Mouse (Mus musculus) neural tube, embryonic 11.5 days (tissue): Measurements from ENCODE around the gene Satl1. TPM values are rescaled to one million over a fixed set of nuclear protein-coding genes. Genes with fewer than 3 reads are reported as not detected.

Experiments
- ATAC-seq: fragments of 200-750 bp; cut with Nextera tagmentation; 2 replicates; pipeline ENCODE4 v1.8.0; 2017; ENCODE audit warnings: moderate number of reproducible peaks, mild to moderate bottlenecking, moderate TSS enrichment, moderate library complexity; ENCODE audit not compliant: insufficient read depth, low FRiP score, low TSS enrichment
- DNase-seq: peaks from one replicate; pipeline ENCODE4 v3.0.0-alpha.2; 2015; ENCODE audit warnings: low spot score
- H3K27ac ChIP-seq: fragments of 300-500 bp; sonication (generic); 2 replicates; pipeline ENCODE4 v1.5.1; 2014; ENCODE audit warnings: low read depth, mild to moderate bottlenecking, low read length
- H3K27me3 ChIP-seq: fragments of 300-500 bp; sonication (generic); 2 replicates; pipeline ENCODE4 v1.6.1; 2014; ENCODE audit warnings: mild to moderate bottlenecking, low read length, mixed read lengths; ENCODE audit not compliant: control insufficient read depth, insufficient read depth
- H3K36me3 ChIP-seq: fragments of 300-500 bp; sonication (generic); 2 replicates; pipeline ENCODE4 v1.6.1; 2014; ENCODE audit warnings: mild to moderate bottlenecking, low read length, moderate library complexity, mixed read lengths; ENCODE audit not compliant: control insufficient read depth, insufficient read depth
- H3K4me1 ChIP-seq: fragments of 300-500 bp; sonication (generic); 2 replicates; pipeline ENCODE4 v1.6.1; 2014; ENCODE audit warnings: low read length, mixed read lengths; ENCODE audit not compliant: control insufficient read depth, insufficient read depth
- H3K4me2 ChIP-seq: fragments of 300-500 bp; sonication (generic); 2 replicates; pipeline ENCODE4 v1.6.1; 2014; ENCODE audit warnings: low read depth, mild to moderate bottlenecking, moderate library complexity
- H3K4me3 ChIP-seq: fragments of 300-500 bp; sonication (generic); 2 replicates; pipeline ENCODE4 v1.5.1; 2014; ENCODE audit warnings: low read depth, low read length
- H3K9ac ChIP-seq: fragments of 300-500 bp; sonication (generic); 2 replicates; pipeline ENCODE4 v1.6.1; 2014; ENCODE audit warnings: mild to moderate bottlenecking, low read length
- H3K9me3 ChIP-seq: fragments of 300-500 bp; sonication (generic); 2 replicates; pipeline ENCODE4 v1.6.1; 2016; ENCODE audit warnings: low read length; ENCODE audit not compliant: control insufficient read depth
- WGBS: fragments of 180-500 bp; shearing (Covaris S2); extraction: QIAGEN DNeasy Blood & Tissue Kit; methylation state at CpG from one replicate; pipeline ENCODE4 v1.1.7; 2014; 5-methylcytosine and 5-hydroxymethylcytosine counted together
- polyA plus RNA-seq: library from polyadenylated mRNA; unstranded; fragments of >200 nt; fragmentation: Nextera tagmentation; extraction: Ambion mirVana; gene quantifications from 2 replicates; pipeline ENCODE4 v1.2.1, GENCODE M21; 2014

Satl1 gene
- polyA plus RNA-seq, 1 experiment from 2014 or later: not detected

DNA sequence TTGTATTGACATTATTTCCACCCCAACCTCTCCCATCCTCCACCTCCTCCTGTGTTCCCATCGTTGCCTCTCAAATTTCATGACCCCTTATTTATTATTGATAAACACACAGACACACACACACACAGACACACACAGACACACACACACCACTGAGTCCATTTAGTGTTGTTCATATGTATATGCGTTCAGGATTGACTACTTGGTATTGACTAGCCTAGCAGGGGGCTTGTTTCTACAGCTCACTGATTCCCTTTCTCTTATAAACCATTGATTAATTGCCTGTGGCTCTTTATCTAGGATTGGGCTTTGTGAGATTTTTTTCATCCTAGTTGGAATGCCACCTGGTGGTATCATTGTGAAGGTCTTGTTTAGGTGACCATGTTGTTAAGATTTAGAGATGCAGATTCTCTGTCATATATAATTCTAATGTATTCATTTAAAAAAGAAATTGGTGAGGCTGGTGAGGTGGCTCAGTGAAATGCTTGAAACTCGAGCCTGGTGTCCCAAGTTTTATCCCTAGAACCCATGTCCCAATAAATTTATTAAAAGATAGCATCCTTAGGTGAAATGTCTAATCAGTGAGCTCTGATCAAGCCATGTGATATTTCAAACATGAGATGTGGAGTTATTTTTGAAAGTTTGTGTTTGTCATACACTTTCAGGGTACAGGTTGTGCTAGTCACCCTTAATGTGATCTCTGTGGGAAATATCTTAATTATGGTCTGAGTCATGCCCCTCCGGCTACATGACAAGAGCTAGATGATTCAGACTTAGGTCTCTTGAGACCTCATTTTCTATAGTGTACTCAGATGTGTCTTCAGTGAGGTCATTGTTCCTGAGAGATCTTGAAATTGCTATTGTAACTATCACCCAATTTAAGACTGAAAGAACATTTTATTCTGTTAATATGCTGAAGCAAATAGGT lies 58.8 kb downstream of the Satl1 start:
- DNase-seq (no peak), ATAC-seq (peak; percentile 65; the same call in 1 of the 2 replicates)
- Histone ChIP-seq H3K36me3 (no peaks in the 10 kb centered on the region), H3K9me3 (no peaks in the 10 kb centered on the region), H3K4me2 (no peak overlapping the region), H3K4me1 (no peaks in the 10 kb centered on the region), H3K27me3 (no peaks in the 10 kb centered on the region), H3K4me3 (no peak overlapping the region), H3K27ac (no peak overlapping the region), H3K9ac (no peak overlapping the region)
- WGBS: 57% methylated on average over 4 of the region's 4 CpGs

DNA sequence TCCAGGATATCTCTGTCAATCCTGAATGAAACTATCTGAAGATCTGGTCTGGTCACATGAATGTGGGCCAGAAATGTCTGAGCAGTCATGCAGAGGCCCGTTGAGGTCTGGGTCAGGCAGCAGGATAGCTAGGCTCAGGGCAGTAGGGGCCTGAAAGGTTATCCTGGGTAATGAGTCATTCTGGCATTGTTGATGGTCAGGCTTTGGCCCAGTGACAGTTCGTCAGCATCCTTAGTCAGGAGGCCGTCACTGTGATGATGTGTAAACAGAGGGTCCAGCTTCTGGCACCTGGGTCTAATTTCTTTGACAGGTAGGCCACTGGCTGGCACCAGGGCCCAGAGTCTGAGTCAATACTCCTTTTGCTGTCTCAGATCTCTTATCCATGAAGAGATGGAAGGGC lies 67.1 kb downstream of the Satl1 start:
- Histone ChIP-seq H3K36me3 (no peaks in the 10 kb centered on the region), H3K4me3 (no peak overlapping the region), H3K4me1 (no peaks in the 10 kb centered on the region), H3K4me2 (no peak overlapping the region), H3K27ac (no peak overlapping the region), H3K9me3 (no peaks in the 10 kb centered on the region), H3K27me3 (no peaks in the 10 kb centered on the region), H3K9ac (no peak overlapping the region)
- DNase-seq (no peak), ATAC-seq (no peak)
- 83% methylated on average over 3 of the region's 3 CpGs for WGBS

Other genes with a start within 250 kb of the Satl1 start
- 0.20 and 0.32 TPM in 2 replicates for gene 4933403O08Rik, start 167.7 kb downstream of the Satl1 start, polyA plus RNA-seq
- 58.6 and 62.3 TPM in 2 replicates for gene Apool, start 95.4 kb downstream of the Satl1 start, polyA plus RNA-seq
- not detected in 2 replicates for gene 2010106E10Rik, start 88.5 kb upstream of the Satl1 start, polyA plus RNA-seq
- 27.2 and 28.4 TPM in 2 replicates for gene Zfp711, start 193.7 kb upstream of the Satl1 start, polyA plus RNA-seq